Comparison of ENCODE assay signal across 8 mouse cellular contexts in genomic region chr16:88204400-88204799, GRCm38 (mm10).
DNase-seq lines count a peak whose midpoint lies in the region; ATAC-seq and TF ChIP-seq lines count a peak whose summit lies in the region.
"Had no signal": no experiment of that assay in that cellular context is flagged by ENCODE, and none has a peak within 500 bp of the region (broad histone marks: within the 10 kb centered on the region; RNA-seq: fewer than 3 reads in every experiment).

No protein-coding gene starts in this region.

- no peak overlapping the region for H3K4me2 ChIP-seq in midbrain, postnatal 0 days (ENCODE audit: low read depth, low read length, poor library complexity, severe bottlenecking)
- H3K4me2 ChIP-seq: liver, embryonic 13.5 days had no signal

- no peaks in the 10 kb centered on the region for H3K4me1 ChIP-seq in midbrain, postnatal 0 days (ENCODE audit: insufficient read depth, low read length)
- H3K4me1 ChIP-seq: liver, embryonic 13.5 days had no signal

- no peak overlapping the region for H3K9ac ChIP-seq in midbrain, postnatal 0 days (replicated peaks; ENCODE audit: low read length, poor library complexity, severe bottlenecking)
- H3K9ac ChIP-seq: liver, embryonic 13.5 days had no signal

- DNase-seq in T-cell, adult 2 months (ENCODE audit: low spot score) = peak; percentile 16
- peak; percentile 44 to 56 for DNase-seq in cerebellum, adult 18-20 months
- peak; percentile 40 for DNase-seq in kidney, adult 11 months
- peak; percentile 48 to 62 for DNase-seq in left cerebral cortex, postnatal 36 days (ENCODE audit: low spot score in 2 of 2)
- DNase-seq in midbrain, postnatal 0 days (ENCODE audit: low spot score) = peak; percentile 69
- peak; percentile 17 to 71 for DNase-seq in spleen, postnatal 4 days (ENCODE audit: low spot score in 2 of 2)
- DNase-seq: liver, embryonic 13.5 days had no signal

- no peaks in the 10 kb centered on the region for H3K27me3 ChIP-seq in midbrain, postnatal 0 days (ENCODE audit: insufficient read depth, low read length)
- H3K27me3 ChIP-seq: liver, embryonic 13.5 days had no signal

- 7% methylated on average over 5 of the region's 5 CpGs for WGBS in midbrain, postnatal 0 days

- no peaks in the 10 kb centered on the region for H3K9me3 ChIP-seq in midbrain, postnatal 0 days (ENCODE audit: low read length)
- H3K9me3 ChIP-seq: liver, embryonic 13.5 days had no signal

- no peaks in the 10 kb centered on the region for H3K36me3 ChIP-seq in midbrain, postnatal 0 days (ENCODE audit: insufficient read depth, low read length)
- H3K36me3 ChIP-seq: liver, embryonic 13.5 days had no signal

- H3K27ac ChIP-seq in midbrain, postnatal 0 days (ENCODE audit: low read depth, low read length) = no peak overlapping the region
- H3K27ac ChIP-seq: liver, embryonic 13.5 days had no signal

- peak; percentile 90 for ATAC-seq in frontal cortex, adult (ENCODE audit: low TSS enrichment)
- no peak for ATAC-seq in midbrain, postnatal 0 days (ENCODE audit: low FRiP score)

- intact Hi-C loops in left cerebral cortex, postnatal 36 days (cut with DNase I) = no loop called here

- no peak overlapping the region for H3K4me3 ChIP-seq in midbrain, postnatal 0 days (ENCODE audit: low read depth, low read length)
- H3K4me3 ChIP-seq: liver, embryonic 13.5 days had no signal

- TF ChIP-seq CTCF in midbrain, postnatal 0 days (IDR thresholded peaks at IDR 0.05) = peak; percentile 88

Comparison
In these comparisons a context has a peak if more than half of its experiments do, and no peak if none do; other contexts are left out.
1. DNase-seq: peak in every context shown above with its lines; median percentile 69 in midbrain, postnatal 0 days; 55 in left cerebral cortex, postnatal 36 days; 50 in cerebellum, adult 18-20 months; 44 in spleen, postnatal 4 days; 40 in kidney, adult 11 months; 16 in T-cell, adult 2 months.